Mouse (Mus musculus) E14TG2a.4 (cell line): Measurements from ENCODE around the gene Cabp2.

Source experiments
- CTCF ChIP-seq: conservative IDR thresholded peaks from 2 replicates; pipeline ENCODE4 v1.5.1; 2014; ENCODE audit warnings: low read length
- NANOG ChIP-seq: IDR thresholded peaks from 2 replicates; pipeline ENCODE4 v1.6.1; 2014; ENCODE audit warnings: borderline replicate concordance, low read length, mixed read lengths
- POU5F1 ChIP-seq: IDR thresholded peaks from 2 replicates; pipeline ENCODE4 v1.6.1; 2014; ENCODE audit warnings: low read length, borderline replicate concordance

- no peak for TF ChIP-seq CTCF
- no peak for TF ChIP-seq POU5F1
- no peak for TF ChIP-seq NANOG
Observed at GRCm38 (mm10) chr19:4122411-4123370, 41.3 kb downstream of the Cabp2 start.
